Mouse (Mus musculus) cortical plate, adult 2 months (tissue): ENCODE measurements around the gene Sun1.

ENCODE experiments used
- CTCF ChIP-seq: fragments of 200-500 bp; IDR thresholded peaks from 2 replicates; pipeline ENCODE4 v1.5.1; 2011; ENCODE audit warnings: mild to moderate bottlenecking, control low read depth, low read length; ENCODE audit not compliant: insufficient read depth; ENCODE audit errors: extremely low read depth
- POLR2A ChIP-seq: fragments of 200-500 bp; IDR thresholded peaks from 2 replicates; pipeline ENCODE4 v1.6.1; 2011; ENCODE audit warnings: mild to moderate bottlenecking, low read length, control low read depth; ENCODE audit not compliant: insufficient read depth; ENCODE audit errors: extremely low read depth

DNA sequence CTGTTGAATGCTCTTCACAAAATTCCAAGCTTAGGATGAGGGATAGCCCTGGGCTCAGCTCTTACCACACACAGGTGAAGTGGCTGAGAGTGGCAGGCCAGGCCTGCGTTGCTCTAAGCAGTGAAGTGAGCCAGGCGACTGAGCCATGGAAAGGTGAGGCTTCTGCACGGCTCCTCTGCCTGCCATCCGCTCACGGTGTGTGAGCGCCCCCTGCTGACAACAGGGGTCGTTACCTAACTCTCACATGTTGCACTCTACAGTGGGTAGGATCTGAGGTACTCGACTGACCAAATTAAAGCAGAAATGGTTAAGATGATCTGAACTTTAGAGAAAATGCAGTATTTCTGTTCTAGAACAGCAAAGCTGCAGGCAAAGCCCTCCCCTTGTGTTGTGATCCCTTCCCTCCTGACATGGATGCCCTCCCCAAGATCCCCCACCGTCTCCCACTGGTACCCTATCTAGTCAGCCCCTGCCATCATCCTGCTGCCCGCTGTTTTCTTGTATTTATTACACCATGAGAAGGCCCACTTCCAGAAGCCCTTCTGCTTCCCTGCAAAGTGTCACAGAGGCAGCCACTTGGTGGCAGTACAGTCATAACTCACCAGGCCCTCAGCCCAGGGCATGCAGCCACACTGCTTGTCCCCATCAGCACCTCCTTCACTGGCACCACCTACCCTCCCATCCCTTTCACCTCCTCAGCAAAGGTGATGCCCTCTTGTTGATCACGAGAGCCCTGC, 21.4 kb upstream of the Sun1 start:
- TF ChIP-seq CTCF, result peak; percentile 97
- no peak for TF ChIP-seq POLR2A
